Mouse (Mus musculus): ENCODE measurements around the gene Mbnl2.
"Not testable (repeated sequence)": the region's sequence is repeated elsewhere in the genome, so short reads cannot be mapped to it uniquely, and the experiment has no call there.

The Mbnl2 gene

GRCm38 (mm10) chr14:120330881-120331514, 55.5 kb downstream of the Mbnl2 start:
- peak; percentile 59 for DNase-seq

GRCm38 (mm10) chr14:120333465-120334243, 58.2 kb downstream of the Mbnl2 start:
- no peak for DNase-seq

DNA sequence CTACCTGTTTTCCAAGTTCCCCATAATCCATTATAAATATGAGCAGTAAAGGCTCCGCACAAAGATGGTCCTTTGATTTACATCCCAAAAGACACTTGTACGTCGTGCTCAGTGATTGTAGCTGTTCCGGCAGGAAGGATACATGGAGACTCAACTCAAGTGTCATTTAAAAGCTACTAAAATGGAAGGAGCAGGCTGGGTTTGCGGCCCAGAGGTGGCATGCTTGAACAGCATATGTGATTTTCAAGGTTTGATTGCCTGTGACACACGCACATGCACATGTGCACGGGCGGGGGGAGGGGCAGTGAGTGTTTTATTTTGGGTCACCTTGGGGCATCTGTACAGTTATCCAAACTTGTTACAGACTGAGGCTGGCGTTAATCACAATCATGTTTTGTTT, 59.9 kb downstream of the Mbnl2 start:
- no peak for DNase-seq

DNA sequence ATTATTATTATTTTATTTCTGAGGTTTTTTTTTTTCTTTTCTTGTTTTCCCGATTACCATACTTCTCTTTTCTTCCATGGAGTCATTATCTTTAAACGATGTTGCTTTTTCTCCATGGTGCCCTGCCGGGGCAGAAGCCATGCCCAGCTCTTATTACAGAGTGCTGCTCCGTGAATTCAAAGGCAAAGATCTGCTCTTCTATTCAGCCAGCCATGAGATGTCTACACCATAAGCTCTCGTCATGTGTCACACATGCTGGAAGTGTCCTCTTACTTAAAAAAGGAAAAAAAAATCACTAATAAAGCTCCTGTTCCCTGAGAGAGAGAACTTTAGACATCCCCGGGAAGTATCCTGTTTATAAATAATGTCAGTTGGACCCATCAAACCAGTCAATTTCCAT, 60.4 kb downstream of the Mbnl2 start:
- no peak for DNase-seq

GRCm38 (mm10) chr14:120336380-120336779, 60.9 kb downstream of the Mbnl2 start:
- peak; percentile 55 for DNase-seq

- DNase-seq, result no peak
Observed at GRCm38 (mm10) chr14:120336841-120337240, 61.4 kb downstream of the Mbnl2 start.

DNA sequence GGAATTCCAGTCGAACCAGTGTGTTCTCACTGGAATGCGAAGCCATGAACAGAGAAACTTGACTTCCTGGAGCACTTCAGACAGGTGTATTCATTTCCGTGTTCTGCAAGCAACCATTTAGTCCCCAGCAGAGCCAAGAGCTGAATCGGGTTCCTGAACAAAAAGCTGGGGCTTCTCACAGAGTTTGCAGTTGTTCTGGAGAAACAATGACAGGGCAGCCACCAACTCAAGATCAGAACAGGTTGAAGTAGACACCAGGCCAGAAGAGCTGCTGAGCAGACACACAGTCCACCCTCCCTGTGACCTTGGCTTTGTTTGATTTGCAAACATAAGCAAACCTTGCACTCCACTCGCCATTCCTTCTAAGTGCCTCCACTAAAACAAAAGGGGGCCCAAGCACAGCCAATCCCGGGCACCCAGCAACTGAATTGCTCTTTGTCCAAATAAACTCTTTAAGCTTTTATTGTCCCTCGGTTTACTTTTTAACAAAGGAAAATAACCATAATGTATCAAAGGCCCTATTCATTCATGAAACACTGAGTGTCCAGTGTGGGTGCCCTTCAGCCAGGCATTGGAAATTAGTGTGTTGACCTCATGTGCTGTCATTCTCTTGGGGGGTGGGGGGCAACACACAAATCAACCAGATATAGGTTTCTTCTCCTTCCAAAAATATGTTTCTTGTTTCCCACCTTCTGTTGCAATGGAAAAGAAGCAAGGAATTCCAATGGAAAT, 62.4 kb downstream of the Mbnl2 start:
- no peak for DNase-seq

DNA sequence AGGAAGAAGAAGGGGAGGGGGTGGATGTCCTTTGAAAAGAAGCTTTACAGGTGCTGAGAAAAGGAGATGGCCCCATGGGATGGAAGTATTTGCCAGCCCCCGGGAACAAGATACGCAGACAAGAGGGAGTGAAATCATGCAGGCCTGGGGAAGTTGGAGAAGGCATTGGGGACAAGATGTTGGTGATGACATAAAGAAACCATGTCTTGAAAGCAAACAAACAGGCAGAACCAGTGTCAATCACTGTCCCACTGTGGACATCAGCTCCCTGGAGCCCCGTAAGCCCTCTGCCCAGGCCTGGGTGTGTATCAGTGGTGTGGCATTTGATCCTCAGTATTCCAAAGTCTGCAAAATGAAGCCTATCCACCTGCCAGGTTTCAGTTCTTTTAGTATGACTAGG, 63.2 kb downstream of the Mbnl2 start:
- DNase-seq, result no peak

DNA sequence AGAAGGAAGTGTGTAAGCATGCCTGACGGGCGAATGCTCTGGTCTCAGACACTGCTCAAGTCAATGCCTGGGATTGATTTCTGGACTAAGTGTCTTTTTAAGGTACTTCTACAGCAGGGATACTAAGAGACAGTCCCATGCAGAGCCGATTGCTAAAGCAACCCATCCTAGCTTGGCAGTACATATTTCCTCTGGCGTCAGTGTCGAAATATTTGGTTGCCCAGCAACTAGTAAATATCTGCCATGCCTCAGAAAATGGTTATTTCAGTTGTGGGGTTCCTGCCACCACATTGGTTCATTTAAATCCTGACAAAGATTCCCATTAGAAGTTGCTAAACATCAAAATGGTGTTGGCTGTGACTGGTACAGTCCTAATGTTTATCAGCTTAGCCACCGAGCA, 66.4 kb downstream of the Mbnl2 start:
- DNase-seq, result no peak

- DNase-seq, result no peak
Observed at GRCm38 (mm10) chr14:120342321-120342720, 66.9 kb downstream of the Mbnl2 start.

DNA sequence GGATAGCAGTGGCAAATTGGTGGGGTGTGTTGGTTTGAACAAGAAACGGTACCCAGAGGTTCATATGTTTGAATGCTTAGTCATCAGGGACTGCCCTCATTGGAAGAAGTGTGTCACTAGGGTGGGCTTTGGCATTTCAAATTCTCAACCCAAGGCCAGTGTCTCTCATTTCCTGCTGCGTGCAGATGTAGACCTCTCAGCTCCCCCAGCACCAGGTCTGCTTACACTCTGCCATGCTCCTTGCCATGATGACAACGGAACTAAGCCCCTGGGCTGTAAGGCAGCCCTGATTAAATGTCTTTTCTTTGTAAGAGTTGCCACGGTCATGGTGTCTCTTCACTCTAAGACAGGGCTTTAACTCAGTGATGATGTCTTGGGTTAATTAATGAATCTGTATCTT, 69.2 kb downstream of the Mbnl2 start:
- no peak for DNase-seq

- DNase-seq, result no peak
Observed at GRCm38 (mm10) chr14:120347410-120348315, 72.2 kb downstream of the Mbnl2 start.

- DNase-seq, result no peak
Observed at GRCm38 (mm10) chr14:120349332-120349731, 73.9 kb downstream of the Mbnl2 start.

- no peak for DNase-seq
Observed at GRCm38 (mm10) chr14:120352136-120352843, 76.8 kb downstream of the Mbnl2 start.

GRCm38 (mm10) chr14:120353211-120353610, 77.7 kb downstream of the Mbnl2 start:
- no peak for DNase-seq

DNA sequence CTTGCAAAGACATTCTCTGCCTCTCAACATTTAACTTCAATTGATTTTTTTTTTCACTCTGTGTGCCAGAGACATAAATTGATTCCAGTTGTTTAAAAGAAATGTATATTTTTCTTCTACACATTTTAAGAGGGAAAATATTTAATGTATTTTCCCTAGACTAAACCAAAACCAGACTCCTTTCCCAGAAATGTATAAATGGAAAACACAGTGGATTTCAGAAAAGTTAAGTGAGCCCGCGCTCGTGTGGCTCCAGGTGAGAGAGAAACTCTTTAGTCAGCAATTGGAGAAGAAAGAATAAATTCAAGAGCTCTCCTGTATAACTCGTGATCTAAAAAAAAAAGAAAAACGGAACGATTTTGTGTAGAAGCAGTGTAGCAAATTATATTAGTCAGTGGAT, 79.1 kb downstream of the Mbnl2 start:
- DNase-seq, result no peak

DNA sequence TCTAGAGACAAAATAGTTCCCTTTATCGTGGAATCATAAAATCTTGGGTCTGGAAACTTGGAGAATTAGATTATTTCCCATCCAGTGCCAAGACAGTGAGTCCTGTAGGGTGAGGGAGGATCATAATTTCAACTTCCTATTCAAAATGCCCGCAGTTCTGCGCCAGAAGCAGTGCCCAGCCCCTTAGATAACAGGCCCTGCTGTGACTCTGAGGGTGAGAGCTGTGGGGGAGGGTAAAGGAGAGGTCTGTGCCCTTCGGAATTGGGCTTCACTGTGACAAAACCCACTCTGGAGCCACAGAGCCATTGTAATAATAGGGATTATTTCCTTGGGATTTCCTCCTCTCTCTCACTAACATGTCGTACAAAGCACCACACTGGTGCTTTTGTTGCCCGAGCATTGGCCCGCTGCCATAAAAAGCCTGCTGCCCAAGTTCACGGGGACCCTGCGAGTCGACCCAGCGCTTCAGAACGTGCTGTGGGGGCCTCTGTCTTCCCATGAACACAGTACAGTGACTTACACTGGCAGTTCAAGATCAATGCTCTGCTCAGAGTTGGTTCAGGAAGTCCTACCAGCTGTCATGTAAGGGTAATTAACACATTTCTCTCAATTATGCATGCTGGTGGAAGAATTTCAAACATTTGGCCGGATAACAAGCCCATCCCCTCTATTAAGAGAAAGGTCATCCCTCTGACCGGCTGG, 79.7 kb downstream of the Mbnl2 start:
- no peak for DNase-seq

DNA sequence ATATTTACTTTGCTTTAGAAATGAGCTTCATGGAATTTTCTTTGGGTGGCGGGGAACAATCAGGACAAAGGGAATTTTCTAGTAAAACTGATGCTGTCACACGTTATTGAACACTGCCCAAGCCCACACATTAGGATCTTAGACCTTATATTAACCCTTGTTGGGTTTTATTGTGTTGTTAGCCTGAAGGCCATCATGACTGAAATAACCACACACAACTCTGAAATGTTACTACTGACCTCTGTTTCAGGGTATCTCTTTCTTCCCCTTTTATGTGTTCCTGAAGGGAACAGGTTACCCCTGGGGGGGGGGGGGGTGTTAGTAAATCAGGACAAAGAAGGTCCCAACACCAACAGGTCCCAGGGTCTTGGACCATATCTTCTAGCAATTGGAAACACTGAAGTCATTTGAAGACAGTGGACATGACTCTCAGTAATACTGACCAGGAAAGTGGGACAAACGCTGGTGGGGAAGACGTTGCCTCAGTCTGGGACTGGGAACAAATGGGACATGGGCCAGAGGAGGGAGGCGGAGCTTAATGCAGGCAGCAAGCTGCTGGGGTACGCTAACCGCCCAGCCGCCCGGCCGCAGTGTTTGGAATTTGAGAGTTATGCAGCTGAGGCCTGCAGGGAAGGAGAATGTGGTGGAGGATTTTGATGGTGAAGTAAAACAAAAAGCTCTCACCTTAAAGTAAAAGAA, 80.4 kb downstream of the Mbnl2 start:
- DNase-seq, result no peak

- DNase-seq, result no peak
Observed at GRCm38 (mm10) chr14:120357321-120358070, 82.0 kb downstream of the Mbnl2 start.

GRCm38 (mm10) chr14:120359608-120360007, 84.1 kb downstream of the Mbnl2 start:
- DNase-seq, result not testable (repeated sequence)
